Mouse (Mus musculus) induced T-regulatory cell, adult 2 months (primary cell): ENCODE measurements around the gene Ufsp1.
"Not testable (repeated sequence)": the region's sequence is repeated elsewhere in the genome, so short reads cannot be mapped to it uniquely, and the experiment has no call there.

ENCODE experiments used
- DNase-seq: peaks from one replicate; pipeline ENCODE4 v3.0.0-alpha.2; 2012; ENCODE audit warnings: low read depth

Ufsp1 gene

GRCm38 (mm10) chr5:137293839-137294743 is at the start of gene Ufsp1:
Gene Ufsp1, plus strand, starts transcription at chr5:137294629.
- DNase-seq = peak; percentile 96

DNA sequence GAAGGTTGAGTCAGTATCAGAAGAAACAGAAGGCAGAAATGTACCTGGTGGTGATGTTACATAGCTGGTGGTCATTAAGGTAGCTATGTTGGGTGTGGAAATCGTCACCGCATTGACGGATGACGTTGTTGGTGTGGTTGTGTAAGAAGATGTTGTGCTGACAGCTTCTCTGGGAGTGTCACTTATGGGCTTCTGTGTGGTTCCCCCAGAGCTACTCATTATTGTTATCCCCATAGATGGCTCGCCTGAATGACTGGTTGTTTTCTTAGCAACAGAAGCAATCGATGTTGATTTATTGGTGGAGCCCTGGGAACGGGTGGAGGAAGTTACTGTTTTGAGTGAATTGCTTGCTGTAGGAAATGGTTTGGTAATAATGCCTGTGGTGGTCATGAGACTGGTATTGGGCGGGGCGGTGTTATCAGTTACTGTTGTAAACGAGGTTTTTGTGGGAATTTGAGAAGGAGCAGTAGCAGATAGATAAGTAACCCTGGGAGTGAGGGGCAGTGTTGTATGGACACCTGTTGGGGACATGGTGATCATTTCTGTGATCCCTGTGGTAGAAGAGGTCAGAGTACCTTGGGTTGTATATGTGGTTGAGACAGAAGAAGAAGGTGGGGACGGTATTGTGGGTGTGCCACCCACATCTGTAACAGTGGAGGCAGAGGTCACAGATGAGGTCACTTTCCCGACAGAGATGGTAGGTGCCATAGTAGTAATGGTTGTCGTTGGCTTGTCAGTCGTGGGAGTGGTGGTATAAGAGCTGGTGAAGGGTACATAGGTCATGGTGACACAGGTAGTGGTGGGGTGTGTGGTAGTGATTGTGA is 30.3 kb upstream of the Ufsp1 start:
- peak; percentile 59 for DNase-seq

- no peak for DNase-seq
Observed at GRCm38 (mm10) chr5:137264787-137265186, 29.6 kb upstream of the Ufsp1 start.

GRCm38 (mm10) chr5:137268131-137268910 is 26.1 kb upstream of the Ufsp1 start:
- DNase-seq = peak; percentile 62

DNA sequence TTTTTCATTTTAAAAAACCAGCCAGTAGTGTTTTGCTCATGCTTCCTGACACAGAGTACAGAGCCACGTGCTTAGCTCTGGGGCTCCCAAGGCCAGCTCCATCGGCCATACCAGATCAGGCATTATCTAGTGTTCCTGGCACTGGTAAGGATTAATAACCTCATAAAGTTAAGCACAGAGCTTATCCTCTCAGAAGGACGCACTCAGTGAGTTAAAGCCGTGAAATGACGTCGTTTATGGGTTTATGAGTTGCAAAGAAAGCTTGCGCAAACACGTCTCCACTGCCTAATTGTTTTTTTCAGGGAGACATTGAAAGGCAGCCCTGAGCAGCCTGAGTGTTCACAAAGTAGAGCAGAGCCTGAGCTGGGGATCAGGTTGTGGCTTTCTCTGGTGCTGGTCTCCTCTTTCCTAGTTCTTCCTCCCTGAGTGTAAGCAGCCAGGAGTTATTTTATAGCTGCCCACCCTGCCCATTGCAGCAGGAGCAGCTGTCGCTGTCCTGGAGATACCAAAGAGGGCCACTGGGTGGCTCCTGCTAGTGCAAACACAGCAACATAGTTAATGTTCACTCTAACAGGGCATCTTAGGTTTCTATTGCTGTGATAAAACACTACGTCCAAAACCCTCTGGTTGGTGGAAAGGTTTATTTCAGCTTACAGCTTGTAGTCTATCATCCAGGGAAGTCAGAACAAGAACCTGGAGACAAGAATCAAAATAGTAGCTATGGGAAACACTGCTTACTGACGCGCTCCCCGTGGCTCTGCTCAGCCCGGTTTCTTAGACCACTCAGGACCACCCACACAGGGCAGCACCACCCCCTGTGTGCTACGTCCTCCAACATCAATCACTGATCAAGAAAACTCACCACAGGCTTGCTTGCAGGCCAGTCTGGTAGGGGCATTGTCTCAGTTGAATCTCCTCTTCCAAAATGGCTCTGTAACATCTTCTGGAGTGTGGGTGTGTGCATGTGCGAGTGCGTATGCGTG is 16.8 kb upstream of the Ufsp1 start:
- no peak for DNase-seq

- DNase-seq = not testable (repeated sequence)
Observed at GRCm38 (mm10) chr5:137284411-137284810, 10.0 kb upstream of the Ufsp1 start.

- peak; percentile 91 for DNase-seq
Observed at GRCm38 (mm10) chr5:137285045-137285444, 9.4 kb upstream of the Ufsp1 start.

- no peak for DNase-seq
Observed at GRCm38 (mm10) chr5:137285986-137286385, 8.4 kb upstream of the Ufsp1 start.

DNA sequence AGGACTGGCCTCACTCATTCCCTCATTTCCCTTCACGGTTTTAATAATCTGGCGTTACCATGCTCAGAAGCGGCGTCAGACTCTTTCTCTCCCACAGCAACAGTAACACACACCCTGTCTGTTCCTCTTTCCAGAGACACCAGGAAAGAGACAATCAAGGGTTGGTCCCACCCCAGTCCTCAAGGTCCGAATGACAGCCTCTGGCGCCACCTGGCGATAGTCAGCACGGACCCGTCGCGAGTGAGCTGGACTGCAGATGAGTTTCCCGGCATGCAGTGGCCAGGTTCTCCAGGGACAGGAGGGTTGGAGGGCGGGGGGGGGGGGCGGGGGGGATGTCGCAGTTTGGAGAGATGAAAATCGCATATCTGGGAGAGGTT is 7.8 kb upstream of the Ufsp1 start:
- peak; percentile 86 for DNase-seq

- DNase-seq = peak; percentile 56
Observed at GRCm38 (mm10) chr5:137287032-137287952, 7.1 kb upstream of the Ufsp1 start, which contains the start of gene Ache. Gene Ache, plus strand, starts transcription at chr5:137287519.

DNA sequence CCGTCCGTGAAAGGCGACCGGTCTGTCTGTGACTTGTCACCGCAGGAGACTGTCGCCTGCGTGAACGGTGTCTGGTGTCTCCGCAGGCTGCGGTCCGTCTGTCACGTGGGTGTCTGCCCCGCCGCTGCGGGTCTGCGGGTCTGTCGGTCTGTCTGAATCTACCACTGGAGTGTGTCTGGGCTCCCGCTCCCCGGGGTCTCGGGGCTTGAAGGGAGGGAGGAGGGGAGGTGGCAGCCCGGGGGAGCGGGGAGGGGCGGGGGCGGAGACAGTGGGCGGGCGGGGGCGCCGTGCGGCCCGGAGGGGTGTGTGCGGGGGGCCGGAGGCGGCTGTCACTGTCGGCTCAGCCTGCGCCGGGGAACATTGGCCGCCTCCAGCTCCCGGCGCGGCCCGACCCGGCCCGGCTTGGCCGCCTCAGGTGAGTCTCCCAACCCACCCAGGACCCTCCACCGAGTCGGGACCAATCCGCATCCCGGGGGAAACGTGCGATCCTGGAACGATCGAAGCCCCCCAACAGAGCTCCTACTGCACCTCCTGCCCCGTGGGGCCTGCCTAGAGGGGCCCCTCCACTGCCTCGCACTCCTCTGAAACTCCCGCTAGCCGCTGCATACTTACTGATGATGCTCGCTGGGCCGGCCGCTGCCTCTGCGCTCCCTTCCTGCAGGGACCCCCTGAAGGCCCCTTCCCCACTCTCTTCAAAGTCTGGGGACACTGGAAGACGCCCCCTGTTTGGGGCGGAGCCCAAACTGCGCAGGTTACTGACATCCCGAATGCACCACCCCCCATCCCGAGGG is 6.3 kb upstream of the Ufsp1 start:
- no peak for DNase-seq

GRCm38 (mm10) chr5:137288999-137289470 is 5.4 kb upstream of the Ufsp1 start:
- DNase-seq = peak; percentile 52

- DNase-seq = no peak
Observed at GRCm38 (mm10) chr5:137289591-137290365, 4.7 kb upstream of the Ufsp1 start.

DNA sequence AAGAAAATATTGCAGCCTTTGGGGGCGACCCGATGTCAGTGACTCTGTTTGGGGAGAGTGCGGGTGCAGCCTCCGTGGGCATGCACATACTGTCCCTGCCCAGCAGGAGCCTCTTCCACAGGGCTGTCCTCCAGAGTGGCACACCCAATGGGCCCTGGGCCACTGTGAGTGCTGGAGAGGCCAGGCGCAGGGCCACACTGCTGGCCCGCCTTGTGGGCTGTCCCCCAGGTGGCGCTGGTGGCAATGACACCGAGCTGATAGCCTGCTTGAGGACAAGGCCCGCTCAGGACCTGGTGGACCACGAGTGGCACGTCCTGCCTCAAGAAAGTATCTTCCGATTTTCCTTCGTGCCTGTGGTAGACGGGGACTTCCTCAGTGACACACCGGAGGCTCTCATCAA is 3.8 kb upstream of the Ufsp1 start:
- DNase-seq = peak; percentile 66

DNA sequence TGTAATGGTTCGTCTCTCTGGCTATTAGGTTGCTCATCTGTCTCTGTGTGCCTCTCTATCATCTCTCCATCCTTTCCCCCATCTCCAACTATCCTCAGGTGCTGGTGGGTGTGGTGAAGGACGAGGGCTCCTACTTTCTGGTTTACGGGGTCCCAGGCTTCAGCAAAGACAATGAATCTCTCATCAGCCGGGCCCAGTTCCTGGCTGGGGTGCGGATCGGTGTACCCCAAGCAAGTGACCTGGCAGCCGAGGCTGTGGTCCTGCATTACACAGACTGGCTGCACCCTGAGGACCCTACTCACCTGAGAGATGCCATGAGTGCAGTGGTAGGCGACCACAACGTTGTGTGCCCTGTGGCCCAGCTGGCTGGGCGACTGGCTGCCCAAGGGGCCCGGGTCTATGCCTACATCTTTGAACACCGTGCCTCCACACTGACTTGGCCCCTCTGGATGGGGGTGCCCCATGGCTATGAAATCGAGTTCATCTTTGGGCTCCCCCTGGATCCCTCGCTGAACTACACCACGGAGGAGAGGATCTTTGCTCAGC is 3.0 kb upstream of the Ufsp1 start:
- DNase-seq = no peak

DNA sequence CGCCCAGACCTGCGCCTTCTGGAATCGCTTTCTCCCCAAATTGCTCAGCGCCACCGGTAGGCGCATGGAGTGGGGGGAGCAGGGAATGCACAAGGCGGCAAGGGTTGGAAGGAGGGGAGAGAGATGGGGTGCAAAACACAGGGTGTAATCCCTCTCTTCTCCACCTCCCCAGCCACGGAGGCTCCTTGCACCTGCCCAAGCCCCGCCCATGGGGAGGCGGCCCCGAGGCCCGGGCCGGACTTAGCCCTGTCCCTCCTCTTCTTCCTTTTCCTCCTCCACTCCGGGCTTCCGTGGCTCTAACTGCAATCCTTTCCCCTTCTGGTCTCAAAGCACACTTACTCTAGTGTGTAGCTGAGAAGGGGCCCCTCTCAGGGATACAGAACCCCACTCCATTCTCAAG is 1.1 kb upstream of the Ufsp1 start:
- peak; percentile 84 for DNase-seq

DNA sequence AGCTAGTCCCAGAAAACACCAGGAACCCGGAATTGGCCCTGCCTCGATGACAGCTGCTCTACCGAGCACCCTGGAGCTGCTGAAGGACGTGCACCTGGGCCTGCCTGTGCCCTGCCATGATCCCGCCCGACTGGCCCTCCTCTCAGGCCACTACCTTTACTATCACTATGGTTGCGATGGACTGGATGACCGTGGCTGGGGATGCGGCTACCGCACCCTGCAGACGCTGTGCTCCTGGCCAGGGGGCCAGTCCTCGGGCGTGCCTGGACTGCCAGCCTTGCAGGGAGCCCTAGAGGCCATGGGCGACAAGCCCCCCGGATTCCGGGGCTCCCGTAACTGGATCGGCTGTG is 290 bp downstream of the Ufsp1 start:
- no peak for DNase-seq

DNA sequence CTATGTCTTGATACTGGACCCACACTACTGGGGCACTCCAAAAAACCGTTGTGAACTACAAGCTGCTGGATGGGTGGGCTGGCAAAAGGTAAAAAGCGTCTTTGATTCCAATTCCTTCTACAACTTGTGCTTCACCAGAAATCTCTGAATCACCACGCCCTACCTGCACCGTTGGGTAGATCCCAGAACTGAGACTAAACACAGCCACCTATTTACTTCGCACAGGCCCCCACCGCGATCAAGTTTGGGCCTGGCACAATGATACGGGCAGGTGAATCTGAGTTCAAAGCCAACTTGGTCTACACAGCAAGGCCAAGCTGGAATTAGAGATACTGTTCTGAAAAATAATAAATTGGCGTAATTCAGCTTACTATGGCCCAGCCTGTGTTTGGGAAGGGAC is 867 bp downstream of the Ufsp1 start:
- DNase-seq = no peak
